Mouse (Mus musculus) right cerebral cortex, postnatal 4 days (tissue): ENCODE data around the gene Rtn4.
"Not testable (repeated sequence)": the region's sequence is repeated elsewhere in the genome, so short reads cannot be mapped to it uniquely, and the experiment has no call there.

ENCODE experiments used
- DNase-seq: peaks from one replicate; pipeline ENCODE4 v3.0.0-alpha.2; 2022

Rtn4 gene

DNA sequence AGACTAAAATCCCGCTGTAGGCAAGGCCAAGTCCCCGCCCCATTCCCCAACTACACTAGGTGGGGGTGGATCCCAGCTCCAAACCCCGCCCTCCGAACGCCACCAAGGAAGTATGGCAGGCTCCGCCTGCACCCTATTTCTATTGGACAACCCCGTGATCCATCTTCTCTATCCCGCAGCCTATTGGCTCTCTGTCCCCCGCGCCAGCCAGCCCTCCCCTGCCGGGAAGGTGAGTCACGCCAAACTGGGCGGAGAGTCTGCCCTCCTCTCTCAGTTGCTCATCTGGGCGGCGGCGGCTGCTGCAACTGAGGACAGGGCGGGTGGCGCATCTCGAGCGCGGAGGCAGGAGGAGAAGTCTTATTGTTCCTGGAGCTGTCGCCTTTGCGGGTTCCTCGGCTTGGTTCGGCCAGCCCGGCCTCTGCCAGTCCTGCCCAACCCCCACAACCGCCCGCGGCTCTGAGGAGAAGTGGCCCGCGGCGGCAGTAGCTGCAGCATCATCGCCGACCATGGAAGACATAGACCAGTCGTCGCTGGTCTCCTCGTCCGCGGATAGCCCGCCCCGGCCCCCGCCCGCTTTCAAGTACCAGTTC lies at the start of gene Rtn4:
TSS of gene Rtn4 (plus strand) at position 265 of the 590 bp plus-strand sequence.
- peak; percentile 92 for DNase-seq

DNA sequence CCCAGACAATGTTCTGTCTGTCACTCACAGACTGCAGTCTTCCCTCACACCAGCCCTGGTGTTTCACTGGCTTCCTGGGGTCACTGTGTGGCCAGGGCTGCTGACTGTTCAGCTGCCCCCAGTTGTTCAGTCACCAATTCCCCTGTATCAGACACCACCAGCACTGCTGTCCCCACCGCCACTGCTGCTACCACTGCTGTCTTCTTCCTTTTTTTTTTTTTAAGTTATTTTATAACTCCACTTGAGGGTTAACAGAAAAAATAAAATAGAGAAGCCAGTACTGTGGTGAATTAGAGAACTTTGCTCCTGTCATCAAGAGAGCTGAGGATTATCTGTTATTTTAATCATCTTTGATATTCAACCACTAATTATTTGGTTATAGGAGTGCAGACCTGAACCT lies 48.3 kb upstream of the Rtn4 start:
- DNase-seq = no peak

GRCm38 (mm10) chr11:29645411-29646066 lies 47.2 kb upstream of the Rtn4 start:
- DNase-seq = no peak

DNA sequence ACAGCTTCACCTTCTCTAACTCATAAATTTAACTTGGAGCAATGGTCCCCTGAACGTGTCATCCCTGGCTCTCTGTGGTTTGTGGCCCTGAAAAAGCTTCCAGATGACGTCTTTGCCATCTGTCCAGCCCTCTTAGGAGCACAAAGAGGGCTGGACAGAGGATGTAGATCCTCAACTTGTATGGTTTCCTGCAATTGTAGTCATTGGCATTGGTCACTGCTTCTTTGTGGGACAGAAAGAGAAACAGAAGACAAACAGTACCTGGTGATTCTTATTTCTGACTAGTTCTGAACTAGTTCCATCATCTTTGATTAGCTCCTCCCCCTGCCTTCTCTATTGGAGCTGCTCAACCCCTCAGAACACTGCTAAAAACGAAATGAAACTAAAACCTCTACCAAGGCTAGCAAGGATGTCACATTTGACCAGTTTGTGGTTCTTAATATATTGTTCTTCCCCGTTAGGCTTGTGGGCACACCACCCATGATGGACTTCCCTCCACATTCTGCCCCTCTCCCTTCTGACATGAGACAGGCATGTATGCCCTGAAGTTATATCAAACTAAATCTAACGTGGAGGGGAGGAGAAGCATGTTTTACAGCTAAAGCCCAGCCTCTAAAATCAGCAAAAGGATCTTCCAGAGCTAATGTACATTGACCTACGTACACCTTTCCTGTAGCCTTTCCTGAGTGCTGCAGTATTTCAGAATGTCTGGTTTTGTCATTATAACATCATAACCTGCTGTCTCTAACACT lies 45.0 kb upstream of the Rtn4 start:
- DNase-seq = no peak

DNA sequence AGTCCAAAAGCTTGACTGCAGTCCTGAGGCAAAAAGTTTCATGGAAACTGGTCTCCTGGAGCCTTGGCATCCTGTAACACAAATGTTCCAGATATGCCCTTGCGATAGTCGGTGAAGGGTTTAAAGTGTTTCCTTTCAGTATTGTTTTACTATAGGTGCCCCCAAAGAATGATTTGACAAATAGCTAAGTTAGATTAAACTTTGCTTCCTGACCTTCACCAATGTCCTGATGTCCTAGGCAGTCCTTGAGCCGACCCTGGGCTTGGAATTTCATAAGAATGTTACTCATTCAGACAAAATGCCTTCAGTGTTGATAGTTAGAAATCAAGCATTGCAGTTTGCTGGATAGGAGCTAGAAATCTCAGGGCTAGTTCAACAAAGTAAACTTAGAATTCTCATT lies 37.4 kb upstream of the Rtn4 start:
- DNase-seq = not testable (repeated sequence)

DNA sequence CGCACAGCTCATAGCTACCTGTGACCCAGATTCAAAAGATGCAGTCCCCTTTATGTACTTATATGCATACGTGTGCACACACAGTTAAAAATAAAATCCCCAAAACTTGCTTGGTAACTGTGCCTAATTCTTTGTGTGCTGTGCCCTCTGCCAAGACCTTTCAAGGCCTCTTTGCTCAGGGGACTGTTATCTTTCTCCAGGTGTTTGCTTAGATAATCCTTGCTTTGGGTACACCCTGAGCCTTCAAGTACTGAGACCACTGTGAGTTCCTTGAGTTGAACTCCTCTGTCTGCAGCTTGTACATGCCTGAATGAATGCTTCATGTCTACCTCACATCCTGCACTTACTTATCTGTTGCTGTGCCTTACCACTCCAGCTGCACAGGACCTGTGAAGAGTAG lies 32.0 kb upstream of the Rtn4 start:
- DNase-seq = no peak

DNA sequence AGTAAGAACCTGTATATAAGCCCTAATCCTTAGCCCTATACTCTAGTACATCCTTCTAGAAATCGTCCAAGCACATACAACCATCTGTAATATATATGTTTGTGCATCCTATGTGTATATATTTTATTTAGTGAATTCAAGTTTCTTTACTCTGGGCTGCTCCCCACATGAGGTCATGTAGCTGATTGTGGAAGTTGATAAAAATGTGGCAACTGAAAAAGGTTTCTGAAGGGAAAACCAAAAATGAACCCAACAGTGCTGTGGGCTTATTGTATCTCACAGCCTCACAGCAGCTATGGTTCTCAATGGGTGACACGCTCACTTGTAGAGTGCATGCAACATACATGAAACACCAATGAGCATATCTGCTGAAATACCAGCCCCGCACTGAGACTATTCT lies 25.1 kb upstream of the Rtn4 start:
- DNase-seq = no peak

GRCm38 (mm10) chr11:29669706-29670105 lies 23.0 kb upstream of the Rtn4 start:
- DNase-seq = no peak

GRCm38 (mm10) chr11:29673359-29673758 lies 19.4 kb upstream of the Rtn4 start:
- no peak for DNase-seq

DNA sequence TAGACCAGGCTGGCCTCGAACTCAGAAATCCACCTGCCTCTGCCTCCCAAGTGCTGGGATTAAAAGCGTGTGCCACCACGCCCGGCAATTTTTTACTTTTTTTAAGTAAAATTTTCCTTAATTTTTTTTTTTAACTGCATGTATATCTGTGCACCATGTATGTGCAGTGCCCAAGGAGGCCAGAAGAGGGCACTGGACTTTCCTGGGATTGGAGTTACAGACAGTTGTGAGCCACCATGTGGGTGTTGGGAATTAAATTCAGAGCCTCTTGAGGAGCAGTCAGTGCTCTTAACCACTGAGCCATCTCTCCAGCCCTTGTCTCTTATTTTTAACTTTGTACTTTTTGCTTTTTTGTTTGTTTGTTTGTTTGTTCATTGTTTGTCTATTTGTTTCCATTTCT lies 16.0 kb upstream of the Rtn4 start:
- DNase-seq = no peak

- DNase-seq = no peak
Observed at GRCm38 (mm10) chr11:29679942-29680341, 12.8 kb upstream of the Rtn4 start.

DNA sequence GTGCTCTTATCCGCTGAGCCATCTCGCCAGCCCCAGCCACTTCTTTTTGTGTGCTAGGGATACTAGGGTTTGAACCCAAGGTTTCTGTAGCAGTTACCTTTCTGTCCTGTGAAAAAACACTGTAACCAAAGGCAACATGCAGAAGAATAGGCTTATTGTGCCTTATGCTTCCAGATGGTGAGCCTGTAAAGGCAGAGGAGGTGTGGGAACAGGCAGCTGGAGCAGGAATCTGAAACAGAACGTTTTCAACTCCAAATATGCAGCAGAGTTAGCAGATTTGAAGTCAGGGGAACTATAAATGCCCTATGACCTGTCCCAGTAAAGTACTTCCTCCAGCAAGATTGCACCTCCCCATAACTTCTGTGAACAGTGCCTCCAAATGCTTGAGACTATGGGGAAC lies 12.0 kb upstream of the Rtn4 start:
- DNase-seq = no peak

DNA sequence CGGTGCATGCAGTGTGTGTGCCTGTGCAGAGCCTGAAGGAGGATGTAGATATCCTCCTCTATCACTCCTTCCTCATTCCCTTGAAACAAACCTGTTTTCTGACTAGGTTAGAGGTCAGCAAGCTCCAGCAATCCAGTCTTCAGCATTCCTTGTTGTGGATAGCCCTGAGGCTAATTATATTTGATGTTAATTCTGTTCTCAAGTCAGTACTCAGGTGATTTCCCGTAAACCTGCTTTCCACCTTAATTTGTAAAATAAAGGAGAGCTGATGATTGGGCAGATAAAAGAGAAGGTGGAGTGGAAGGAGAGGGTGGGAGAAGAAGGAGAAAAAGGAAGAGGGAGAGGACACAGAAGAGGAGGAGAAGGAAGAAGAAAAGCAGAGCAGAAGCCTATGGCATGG lies 8.5 kb upstream of the Rtn4 start:
- no peak for DNase-seq

- no peak for DNase-seq
Observed at GRCm38 (mm10) chr11:29686176-29686575, 6.6 kb upstream of the Rtn4 start.

- no peak for DNase-seq
Observed at GRCm38 (mm10) chr11:29691556-29691955, 1.2 kb upstream of the Rtn4 start.

DNA sequence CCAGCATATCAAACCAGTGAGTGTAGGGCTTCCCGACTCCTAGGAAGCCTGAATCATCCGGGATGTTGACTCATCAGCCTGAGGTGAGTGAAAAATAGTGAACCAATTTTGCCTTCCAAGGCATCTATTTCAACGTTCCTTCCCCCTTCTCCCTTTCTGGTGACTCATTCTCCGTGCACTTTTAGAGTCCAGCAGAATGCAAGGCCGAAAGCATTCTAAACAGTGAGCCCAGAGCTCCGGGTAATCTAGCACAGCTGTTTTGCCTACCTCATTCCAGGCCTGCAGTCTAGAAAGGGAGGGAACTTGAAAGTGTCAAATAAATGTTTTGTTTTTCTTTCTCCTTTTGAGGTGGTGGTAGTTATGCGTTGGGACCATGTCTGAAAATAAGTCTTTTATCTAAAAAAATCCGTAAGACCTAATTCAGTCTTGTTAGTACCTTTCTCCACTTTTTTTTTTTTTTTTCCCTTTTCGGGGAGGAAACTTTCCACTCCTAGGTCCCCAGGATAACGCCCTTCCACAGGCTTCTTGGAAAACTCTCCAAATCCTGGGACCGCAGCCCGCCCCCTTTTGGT lies 550 bp upstream of the Rtn4 start:
- DNase-seq = no peak

DNA sequence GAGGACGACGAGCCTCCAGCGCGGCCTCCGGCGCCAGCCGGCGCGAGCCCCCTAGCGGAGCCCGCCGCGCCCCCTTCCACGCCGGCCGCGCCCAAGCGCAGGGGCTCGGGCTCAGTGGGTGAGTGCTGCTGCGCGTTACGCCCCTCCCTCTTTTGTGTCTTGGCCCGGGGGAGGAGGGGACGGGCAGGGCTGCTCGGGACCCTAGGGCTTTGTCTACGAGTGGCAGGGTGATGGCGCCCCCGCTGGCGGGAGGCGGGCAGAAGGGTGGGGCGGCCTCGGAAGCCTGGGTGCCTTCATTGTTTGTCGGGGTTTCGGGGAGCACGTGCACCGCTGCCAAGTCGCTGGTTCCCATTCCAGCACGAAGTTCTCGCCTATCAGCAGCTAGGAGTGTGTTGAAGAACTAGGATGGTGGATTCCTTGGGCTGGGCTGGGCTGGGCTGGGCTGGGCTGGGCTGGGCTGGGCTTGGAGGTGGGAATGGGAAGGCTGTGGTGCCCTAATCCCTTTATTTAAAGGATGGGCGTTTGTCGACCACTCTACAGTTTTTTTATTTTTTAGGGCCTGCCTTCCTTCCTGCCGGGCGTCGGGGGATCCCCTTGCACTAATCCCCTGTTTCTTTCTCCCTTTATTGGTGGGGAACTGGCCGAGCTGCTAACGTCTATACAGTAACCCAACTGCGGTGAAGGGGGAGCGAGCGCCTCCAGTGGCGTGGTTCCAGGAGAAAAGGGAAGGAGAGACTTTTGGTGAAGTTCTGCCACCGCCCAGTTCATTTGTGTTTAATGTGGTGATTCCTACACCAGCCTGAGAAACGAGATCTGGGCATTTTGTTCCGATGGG lies 1.0 kb downstream of the Rtn4 start:
- peak; percentile 85 for DNase-seq

DNA sequence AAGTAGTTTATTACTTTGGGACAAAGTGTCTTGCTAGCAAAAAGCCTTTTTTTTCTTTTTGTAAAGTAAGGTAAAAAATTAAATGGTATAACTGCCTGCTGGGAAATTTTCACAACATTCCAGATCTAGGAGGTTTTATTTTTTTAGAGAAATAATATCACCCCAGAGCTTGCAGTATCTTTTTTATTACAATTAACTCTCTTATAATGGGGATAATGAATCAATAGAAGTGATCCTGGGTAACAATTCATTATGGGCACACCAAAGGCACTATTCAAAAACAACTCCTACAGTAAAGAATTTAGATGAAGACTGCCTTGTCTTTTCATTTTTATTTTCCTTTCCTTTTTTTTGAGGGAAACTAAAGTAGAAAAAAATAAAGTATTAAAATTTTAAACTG lies 2.0 kb downstream of the Rtn4 start:
- no peak for DNase-seq

DNA sequence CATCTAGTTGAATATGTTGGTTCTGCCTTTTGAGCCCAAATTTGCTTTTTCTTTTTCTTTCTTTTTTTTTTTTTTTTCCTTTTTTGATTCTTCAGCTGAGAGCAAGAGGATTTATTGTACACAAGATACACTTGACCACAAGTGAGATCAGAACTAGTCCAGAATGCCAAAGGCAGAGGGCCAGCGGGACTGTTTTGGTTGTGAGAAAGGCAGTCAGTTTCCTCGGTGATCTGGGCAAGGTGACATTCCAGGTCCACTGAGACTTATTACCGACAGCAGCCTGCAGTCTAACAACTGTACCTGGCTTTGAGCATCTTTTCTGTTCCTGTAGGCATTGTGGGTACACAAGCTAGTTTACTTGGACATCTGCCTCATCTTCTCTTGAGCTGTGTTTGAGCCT lies 10.0 kb downstream of the Rtn4 start:
- DNase-seq = no peak

DNA sequence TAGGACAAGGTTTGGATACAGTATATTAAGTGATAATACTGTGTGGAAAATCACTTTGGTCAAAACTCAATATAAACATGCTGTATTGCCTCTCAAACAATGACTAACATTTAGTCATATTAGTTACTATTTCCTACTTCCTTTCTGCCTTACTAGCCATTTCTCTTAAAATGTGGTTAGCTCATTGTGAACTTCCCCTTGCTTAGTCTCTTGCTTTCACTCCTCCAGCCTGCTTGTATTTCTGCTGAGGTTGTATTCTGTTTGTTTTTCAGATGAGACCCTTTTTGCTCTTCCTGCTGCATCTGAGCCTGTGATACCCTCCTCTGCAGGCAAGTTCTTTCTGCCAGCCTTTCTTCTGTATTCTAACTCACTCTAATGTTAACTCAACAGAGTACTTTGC lies 12.5 kb downstream of the Rtn4 start:
- DNase-seq = no peak

- no peak for DNase-seq
Observed at GRCm38 (mm10) chr11:29706845-29707244, 14.1 kb downstream of the Rtn4 start.

GRCm38 (mm10) chr11:29709512-29709911 lies 16.8 kb downstream of the Rtn4 start:
- DNase-seq = no peak

DNA sequence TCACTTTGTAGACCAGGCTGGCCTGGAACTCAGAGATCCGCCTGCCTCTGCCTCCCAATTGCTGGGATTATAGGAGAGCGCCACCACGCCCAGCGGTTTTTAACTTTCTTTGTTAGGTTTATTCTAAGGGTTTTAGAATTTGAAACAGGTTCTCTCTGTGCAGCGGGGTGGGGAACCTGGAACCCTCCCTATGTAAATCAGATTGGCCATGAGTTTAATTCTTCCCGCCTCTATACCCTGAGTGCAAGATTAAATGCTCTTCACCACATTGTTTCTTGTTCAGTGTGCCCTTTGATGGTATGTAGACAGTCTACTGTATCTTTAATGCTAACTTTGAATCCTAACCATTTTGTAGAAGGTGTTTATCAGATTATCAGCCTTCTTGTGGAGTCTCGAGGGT lies 21.4 kb downstream of the Rtn4 start:
- no peak for DNase-seq
